Mouse (Mus musculus) cortical plate, adult 2 months (tissue): ENCODE measurements around the gene Trim12c.
"Not testable (repeated sequence)": the region's sequence is repeated elsewhere in the genome, so short reads cannot be mapped to it uniquely, and the experiment has no call there.

Experiments
- CTCF ChIP-seq: fragments of 200-500 bp; IDR thresholded peaks from 2 replicates; pipeline ENCODE4 v1.5.1; 2011; ENCODE audit warnings: mild to moderate bottlenecking, control low read depth, low read length; ENCODE audit not compliant: insufficient read depth; ENCODE audit errors: extremely low read depth
- POLR2A ChIP-seq: fragments of 200-500 bp; IDR thresholded peaks from 2 replicates; pipeline ENCODE4 v1.6.1; 2011; ENCODE audit warnings: mild to moderate bottlenecking, low read length, control low read depth; ENCODE audit not compliant: insufficient read depth; ENCODE audit errors: extremely low read depth

- TF ChIP-seq POLR2A, CTCF: not testable (repeated sequence)
Observed at GRCm38 (mm10) chr7:104329171-104329570, 24.0 kb downstream of the Trim12c start, which contains the start of gene Trim34b.
